Mouse (Mus musculus): Measurements from ENCODE around the gene Plagl1. TPM values are rescaled to one million over a fixed set of nuclear protein-coding genes. Genes with fewer than 3 reads are reported as not detected.
A peak's percentile ranks its signal among the peaks of the same experiment; 100 is the strongest.

Gene Plagl1
- polyA plus RNA-seq, 1 experiment from 2014 or later: 137 TPM

- no peak overlapping the region for H3K4me3 ChIP-seq
- no peaks in the 10 kb centered on the region for H3K27me3 ChIP-seq
- H3K9ac ChIP-seq: no peak overlapping the region
- peaks cover 9% of the 10 kb centered on the region for H3K4me1 ChIP-seq
- H3K27ac ChIP-seq: peak overlapping the region; percentile 30; the same call in 1 of the 2 replicates
- H3K36me3 ChIP-seq: no peaks in the 10 kb centered on the region
- no peaks in the 10 kb centered on the region for H3K9me3 ChIP-seq
- no peak overlapping the region for H3K4me2 ChIP-seq (replicated peaks)
- peak; percentile 82 for ATAC-seq (ENCODE audit: insufficient number of reproducible peaks, insufficient read depth, low FRiP score, low TSS enrichment)
- 36% methylated on average over 9 of the region's 9 CpGs for WGBS
Observed at GRCm38 (mm10) chr10:13116706-13117665, 56.7 kb downstream of the Plagl1 start.

- Histone ChIP-seq H3K4me2 (replicated peaks) (no peak overlapping the region), H3K27ac (0 out of 2 replicates have a peak overlapping the region, but pooled peaks have one; percentile 17), H3K4me3 (no peak overlapping the region), H3K4me1 (peaks cover 9% of the 10 kb centered on the region), H3K27me3 (no peaks in the 10 kb centered on the region), H3K36me3 (no peaks in the 10 kb centered on the region), H3K9ac (no peak overlapping the region), H3K9me3 (no peaks in the 10 kb centered on the region)
- WGBS: 68% methylated on average over 7 of the region's 7 CpGs
- ATAC-seq (ENCODE audit: insufficient number of reproducible peaks, insufficient read depth, low FRiP score, low TSS enrichment): no peak
Observed at GRCm38 (mm10) chr10:13118024-13118769, 57.9 kb downstream of the Plagl1 start.

GRCm38 (mm10) chr10:13118770-13119102, 58.4 kb downstream of the Plagl1 start:
- H3K4me1 ChIP-seq: peaks cover 9% of the 10 kb centered on the region
- ATAC-seq (ENCODE audit: insufficient number of reproducible peaks, insufficient read depth, low FRiP score, low TSS enrichment): no peak
- H3K27ac ChIP-seq: no peak overlapping the region

GRCm38 (mm10) chr10:13119300-13119699, 59.0 kb downstream of the Plagl1 start:
- Histone ChIP-seq H3K27ac (no peak overlapping the region), H3K9me3 (no peaks in the 10 kb centered on the region), H3K4me2 (replicated peaks) (no peak overlapping the region), H3K27me3 (no peaks in the 10 kb centered on the region), H3K36me3 (no peaks in the 10 kb centered on the region), H3K9ac (no peak overlapping the region), H3K4me1 (peaks cover 9% of the 10 kb centered on the region), H3K4me3 (no peak overlapping the region)
- WGBS: 77% methylated on average over 2 of the region's 2 CpGs
- ATAC-seq (ENCODE audit: insufficient number of reproducible peaks, insufficient read depth, low FRiP score, low TSS enrichment): no peak

More at GRCm38 (mm10) chr10:13118770-13119102, 58.4 kb downstream of the Plagl1 start:
- Histone ChIP-seq H3K4me3 (no peak overlapping the region), H3K9me3 (no peaks in the 10 kb centered on the region), H3K36me3 (no peaks in the 10 kb centered on the region), H3K9ac (no peak overlapping the region), H3K27me3 (no peaks in the 10 kb centered on the region), H3K4me2 (replicated peaks) (no peak overlapping the region)
- WGBS: 54% methylated on average over 5 of the region's 5 CpGs

- no peak overlapping the region for H3K27ac ChIP-seq
- no peak overlapping the region for H3K9ac ChIP-seq
- WGBS: 63% methylated on average over 3 of the region's 3 CpGs
- no peaks in the 10 kb centered on the region for H3K9me3 ChIP-seq
- no peak overlapping the region for H3K4me2 ChIP-seq (replicated peaks)
- H3K4me1 ChIP-seq: no peaks in the 10 kb centered on the region
- 0 out of 2 replicates have a peak, but pooled peaks cover 13% of the 10 kb centered on the region for H3K36me3 ChIP-seq
- no peaks in the 10 kb centered on the region for H3K27me3 ChIP-seq
- ATAC-seq (ENCODE audit: insufficient number of reproducible peaks, insufficient read depth, low FRiP score, low TSS enrichment): no peak
- H3K4me3 ChIP-seq: no peak overlapping the region
Observed at GRCm38 (mm10) chr10:13125811-13126210, 65.5 kb downstream of the Plagl1 start.

- H3K4me3 ChIP-seq: no peak overlapping the region
- H3K36me3 ChIP-seq: 0 out of 2 replicates have a peak, but pooled peaks cover 13% of the 10 kb centered on the region
- 76% methylated on average over 13 of the region's 13 CpGs for WGBS
- no peak for ATAC-seq (ENCODE audit: insufficient number of reproducible peaks, insufficient read depth, low FRiP score, low TSS enrichment)
- H3K9ac ChIP-seq: no peak overlapping the region
- no peaks in the 10 kb centered on the region for H3K9me3 ChIP-seq
- H3K4me1 ChIP-seq: no peaks in the 10 kb centered on the region
- no peaks in the 10 kb centered on the region for H3K27me3 ChIP-seq
- H3K4me2 ChIP-seq (replicated peaks): no peak overlapping the region
- H3K27ac ChIP-seq: no peak overlapping the region
Observed at GRCm38 (mm10) chr10:13127335-13127734, 67.0 kb downstream of the Plagl1 start.

- Histone ChIP-seq H3K4me3 (no peak overlapping the region), H3K36me3 (0 out of 2 replicates have a peak, but pooled peaks cover 13% of the 10 kb centered on the region), H3K27me3 (no peaks in the 10 kb centered on the region), H3K9ac (no peak overlapping the region), H3K4me1 (no peaks in the 10 kb centered on the region), H3K4me2 (replicated peaks) (no peak overlapping the region), H3K9me3 (no peaks in the 10 kb centered on the region), H3K27ac (no peak overlapping the region)
- WGBS: 87% methylated on average over 7 of the region's 7 CpGs
- no peak for ATAC-seq (ENCODE audit: insufficient number of reproducible peaks, insufficient read depth, low FRiP score, low TSS enrichment)
Observed at GRCm38 (mm10) chr10:13127946-13128345, 67.6 kb downstream of the Plagl1 start.

GRCm38 (mm10) chr10:13133850-13134249, 73.5 kb downstream of the Plagl1 start:
- Histone ChIP-seq H3K4me1 (no peaks in the 10 kb centered on the region), H3K27me3 (no peaks in the 10 kb centered on the region), H3K4me2 (replicated peaks) (no peak overlapping the region), H3K36me3 (no peaks in the 10 kb centered on the region), H3K27ac (no peak overlapping the region), H3K9ac (no peak overlapping the region), H3K4me3 (no peak overlapping the region), H3K9me3 (no peaks in the 10 kb centered on the region)
- ATAC-seq (ENCODE audit: insufficient number of reproducible peaks, insufficient read depth, low FRiP score, low TSS enrichment): no peak
- WGBS: 85% methylated on average over 4 of the region's 4 CpGs

- ATAC-seq (ENCODE audit: insufficient number of reproducible peaks, insufficient read depth, low FRiP score, low TSS enrichment): no peak; the same call in 1 of the 2 replicates
- H3K27ac ChIP-seq: no peak overlapping the region
- WGBS: 95% methylated on average over 7 of the region's 7 CpGs
Observed at GRCm38 (mm10) chr10:13135276-13135675, 75.0 kb downstream of the Plagl1 start.

GRCm38 (mm10) chr10:13135751-13136150, 75.4 kb downstream of the Plagl1 start:
- Histone ChIP-seq H3K4me3 (no peak overlapping the region), H3K36me3 (no peaks in the 10 kb centered on the region), H3K9me3 (no peaks in the 10 kb centered on the region), H3K4me1 (no peaks in the 10 kb centered on the region), H3K27me3 (no peaks in the 10 kb centered on the region), H3K4me2 (replicated peaks) (no peak overlapping the region), H3K9ac (no peak overlapping the region), H3K27ac (no peak overlapping the region)
- ATAC-seq (ENCODE audit: insufficient number of reproducible peaks, insufficient read depth, low FRiP score, low TSS enrichment): no peak
- WGBS: 89% methylated on average over 7 of the region's 7 CpGs

More at GRCm38 (mm10) chr10:13135276-13135675, 75.0 kb downstream of the Plagl1 start:
- H3K27me3 ChIP-seq: no peaks in the 10 kb centered on the region
- no peaks in the 10 kb centered on the region for H3K36me3 ChIP-seq
- H3K9ac ChIP-seq: no peak overlapping the region
- H3K9me3 ChIP-seq: no peaks in the 10 kb centered on the region
- no peaks in the 10 kb centered on the region for H3K4me1 ChIP-seq
- no peak overlapping the region for H3K4me2 ChIP-seq (replicated peaks)
- H3K4me3 ChIP-seq: no peak overlapping the region

GRCm38 (mm10) chr10:13137906-13138305, 77.6 kb downstream of the Plagl1 start:
- H3K4me2 ChIP-seq (replicated peaks): no peak overlapping the region
- no peaks in the 10 kb centered on the region for H3K27me3 ChIP-seq
- 93% methylated on average over 6 of the region's 6 CpGs for WGBS
- H3K27ac ChIP-seq: no peak overlapping the region
- H3K36me3 ChIP-seq: no peaks in the 10 kb centered on the region
- no peak overlapping the region for H3K4me3 ChIP-seq
- no peaks in the 10 kb centered on the region for H3K4me1 ChIP-seq
- no peaks in the 10 kb centered on the region for H3K9me3 ChIP-seq
- ATAC-seq (ENCODE audit: insufficient number of reproducible peaks, insufficient read depth, low FRiP score, low TSS enrichment): no peak
- no peak overlapping the region for H3K9ac ChIP-seq

All from embryonic facial prominence, embryonic 12.5 days (tissue).